In the genomic region with DNA sequence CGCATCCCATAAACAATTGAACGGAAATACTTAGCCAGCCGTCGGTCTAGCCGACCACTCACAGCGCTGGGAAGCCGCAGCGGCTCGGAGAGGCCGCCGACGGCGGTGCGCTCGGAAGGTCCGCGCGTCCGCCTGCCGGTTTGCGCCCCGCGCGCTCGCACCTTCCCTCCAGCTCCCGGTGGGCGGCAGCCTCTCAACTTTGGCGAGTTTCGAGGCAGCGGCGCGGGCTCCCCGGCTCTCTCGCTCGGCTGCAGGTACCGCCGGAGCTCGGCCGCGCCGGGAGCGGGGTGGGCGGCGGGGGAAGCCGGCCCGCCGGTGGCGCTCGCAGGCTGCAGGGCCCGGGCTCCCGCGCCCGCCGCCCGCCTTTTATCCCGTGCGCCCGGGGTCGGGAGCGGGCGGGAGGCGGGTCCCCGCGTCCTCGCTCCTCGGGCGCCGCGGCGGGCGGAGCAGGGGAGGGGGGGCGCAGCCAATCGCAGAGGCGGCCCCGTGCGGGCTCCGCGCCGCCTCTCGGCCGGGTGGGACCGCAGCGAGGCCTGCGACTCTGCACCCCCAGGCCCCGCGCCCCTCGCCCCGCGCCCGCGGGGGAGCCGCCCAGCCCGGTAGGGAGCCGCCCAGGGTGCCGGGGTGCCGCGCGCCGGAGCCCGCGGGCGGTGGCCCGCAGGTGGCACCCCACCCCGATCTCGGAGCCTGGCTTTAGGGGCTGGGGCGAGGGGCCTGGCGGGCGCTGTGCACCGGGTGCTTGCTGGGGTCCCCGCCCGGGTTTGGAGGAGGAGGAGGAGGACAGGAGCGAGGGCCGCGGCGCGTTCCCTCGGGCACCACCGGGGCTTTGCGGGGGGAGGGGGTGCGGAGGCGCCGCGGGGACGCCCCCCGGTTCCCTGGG, we compare ENCODE assay signal across 8 mouse cellular contexts. TPM values are rescaled to one million over a fixed set of nuclear protein-coding genes. Genes with fewer than 3 reads are reported as not detected.
DNase-seq lines count a peak whose midpoint lies in the region; ATAC-seq and TF ChIP-seq lines count a peak whose summit lies in the region.

A gene (plus strand): TSS at position 197 of the 880 bp plus-strand sequence.
A gene (minus strand): TSS at position 377 of the 880 bp plus-strand sequence.

- in situ Hi-C loops in Patski (cut with MboI; ENCODE audit: low pct_unique_long_range_greater_than_20kb): no loop called here

- no peak for DNase-seq in Patski (ENCODE audit: low read depth, low spot score)
- peak; percentile 12 to 26 for DNase-seq in cerebellum, postnatal 36 days
- DNase-seq in gastrocnemius, postnatal 10 days: peak; percentile 64
- DNase-seq in left cerebral cortex, postnatal 4 days: peak; percentile 53
- peak; percentile 49 for DNase-seq in mesoderm, embryonic 11.5 days (ENCODE audit: low read depth, low spot score)
- DNase-seq in right cerebral cortex, postnatal 4 days: peak; percentile 55

- ATAC-seq in Patski: peak; percentile 76
- ATAC-seq in inflammation-experienced regulatory T-cells, adult 6 months: peak; percentile 20
- ATAC-seq in erythroid progenitor cell, adult 5-6 weeks (replicated peaks; ENCODE audit: low FRiP score, poor library complexity, severe bottlenecking): no peak

- CTCF ChIA-PET in Patski (lab: Charles Lee): interaction anchor here (1.4 to 1.6 kb wide), 2 partner anchors 23 to 417 kb away, joined by 4 read pairs; no protein-coding TSS in a partner anchor

- no peaks in the 10 kb centered on the region for H3K27me3 ChIP-seq in Patski

- POLR2A ChIA-PET in Patski (lab: Charles Lee): interaction anchor here (0.6 to 0.7 kb wide), 2 partner anchors 14 to 216 kb away, joined by 3 read pairs; no protein-coding TSS in a partner anchor

- intact Hi-C loops in left cerebral cortex, postnatal 4 days (cut with DNase I): no loop called here

- TF ChIP-seq CTCF in Patski (IDR thresholded peaks at IDR 0.05): peak; percentile 63

RNA-seq across cellular contexts. Expression of the first gene that starts in this region (rescaled TPM):
- polyA plus RNA-seq in Patski (2021): 10.7 TPM
- total RNA-seq in gastrocnemius, postnatal 10 days (2021): 1 to 10 TPM; 4.3 to 5.6 TPM
- 10 to 100 TPM; 53.0 to 66.8 (median 60.2) TPM for polyA plus RNA-seq in inflammation-experienced regulatory T-cells, adult 6 months (2017; shearing (Covaris generic))
- 1 to 10 TPM; 9.4 to 9.6 TPM for total RNA-seq in left cerebral cortex, postnatal 4 days (2021)
- 8.8 and 30.3 TPM in 2 replicates for total RNA-seq in erythroid progenitor cell, adult 5-6 weeks (2015; ENCODE audit: low replicate concordance)
- 2.7 and 7.1 TPM in 2 replicates for total RNA-seq in erythroid progenitor cell, adult 5-6 weeks (2017; ENCODE audit: low replicate concordance)

RNA-seq across cellular contexts. Expression of the second gene that starts in this region (rescaled TPM):
- 4.5 TPM for polyA plus RNA-seq in Patski (2021)
- 1 to 10 TPM; 2.8 to 3.1 TPM for total RNA-seq in gastrocnemius, postnatal 10 days (2021)
- polyA plus RNA-seq in inflammation-experienced regulatory T-cells, adult 6 months (2017; shearing (Covaris generic)): 1 to 10 TPM in 2 of 3 experiments, not detected in 1; 1.2 to 1.5 TPM
- 10 to 100 TPM; 11.1 to 13.0 TPM for total RNA-seq in left cerebral cortex, postnatal 4 days (2021)
- total RNA-seq in erythroid progenitor cell, adult 5-6 weeks (2015; ENCODE audit: low replicate concordance): not detected in 2 replicates
- total RNA-seq in erythroid progenitor cell, adult 5-6 weeks (2017; ENCODE audit: low replicate concordance): 0.39 and 0.45 TPM in 2 replicates
